7 mouse cellular contexts compared by ENCODE assay signal in the genomic region with DNA sequence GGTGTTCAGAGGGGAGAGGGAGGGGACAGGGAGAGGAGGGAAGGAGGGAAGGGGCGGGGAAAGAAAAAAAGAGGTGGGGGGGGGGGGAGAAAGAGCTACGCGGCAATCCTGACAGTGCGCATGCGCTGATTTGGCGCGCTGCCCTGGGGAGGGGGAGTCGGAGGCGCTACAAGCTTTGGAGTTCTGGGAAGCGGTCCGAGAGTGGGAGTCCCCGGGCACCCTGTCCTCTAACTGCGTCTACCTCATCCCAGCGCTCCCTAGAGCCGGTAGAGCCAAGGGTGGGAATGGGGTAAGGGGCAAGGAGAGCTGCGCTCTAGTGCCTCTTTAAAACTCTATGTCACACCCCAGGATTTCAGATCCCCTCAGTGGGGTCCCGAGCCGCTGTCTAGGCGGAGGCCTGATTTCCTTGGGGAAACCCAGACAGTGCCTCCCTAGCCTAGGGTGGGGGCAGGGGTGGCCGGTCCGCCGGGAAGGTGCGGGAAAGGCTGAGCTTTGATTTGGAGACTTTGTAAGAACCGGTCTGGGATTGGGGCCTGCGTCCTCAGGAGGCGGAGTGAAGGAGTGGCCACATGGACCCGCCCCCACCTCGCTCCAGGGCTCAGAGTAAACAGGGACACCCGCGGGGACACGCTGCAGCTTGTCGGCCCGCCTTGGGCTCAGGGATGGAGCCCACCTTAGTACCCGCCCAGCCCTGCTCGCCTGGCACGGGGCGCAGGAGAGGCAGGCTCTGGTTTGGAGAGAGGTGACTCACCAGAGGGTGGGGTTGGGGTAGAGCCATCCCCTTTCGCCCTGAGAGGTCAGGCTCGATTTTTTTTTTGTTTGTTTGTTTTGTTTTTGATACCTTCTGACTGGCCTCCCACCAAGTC. TPM values are rescaled to one million over a fixed set of nuclear protein-coding genes. Genes with fewer than 3 reads are reported as not detected.
DNase-seq lines count a peak whose midpoint lies in the region; ATAC-seq lines count a peak whose summit lies in the region.

No protein-coding gene starts in this region.

- peaks cover 1% of the 10 kb centered on the region; the same call in 1 of the 2 replicates for H3K9me3 ChIP-seq in intestine, embryonic 14.5 days (ENCODE audit: control insufficient read depth, low read length)

- peak; percentile 87 for ATAC-seq in intestine, embryonic 14.5 days (replicated peaks; ENCODE audit: low FRiP score, low TSS enrichment, low read depth)

- peak overlapping the region; percentile 75 for H3K4me3 ChIP-seq in intestine, embryonic 14.5 days (ENCODE audit: low read depth, low read length)

- peak; percentile 95 to 98 for DNase-seq in adrenal gland, adult (ENCODE audit: inconsistent age in 2 of 2, low spot score in 1 of 2)
- peak; percentile 92 for DNase-seq in embryo, embryonic 10 days (ENCODE audit: low spot score)
- peak; percentile 91 for DNase-seq in gastrocnemius, postnatal 10 days
- peak; percentile 94 for DNase-seq in intestine, embryonic 14.5 days (ENCODE audit: low spot score)
- DNase-seq in left cerebral cortex, postnatal 25 days (ENCODE audit: low spot score in 2 of 2), result peak; percentile 87 to 94
- peak; percentile 92 for DNase-seq in mesoderm, embryonic 11.5 days (ENCODE audit: low read depth, low spot score)
- DNase-seq in right cerebral cortex, postnatal 4 days, result peak; percentile 98

- H3K36me3 ChIP-seq in intestine, embryonic 14.5 days (ENCODE audit: control insufficient read depth, insufficient read depth, low read length), result 0 out of 2 replicates have a peak, but pooled peaks cover 4% of the 10 kb centered on the region

- H3K27me3 ChIP-seq in intestine, embryonic 14.5 days (replicated peaks; ENCODE audit: control insufficient read depth, insufficient read depth, low read length), result no peaks in the 10 kb centered on the region

- WGBS in intestine, embryonic 14.5 days, result under 1% methylated on average over 32 of the region's 39 CpGs

- H3K27ac ChIP-seq in intestine, embryonic 14.5 days (ENCODE audit: low read depth), result peak overlapping the region; percentile 97

- H3K4me2 ChIP-seq in intestine, embryonic 14.5 days (ENCODE audit: low read length), result peak overlapping the region; percentile 64

- intact Hi-C loops in left cerebral cortex, postnatal 25 days (cut with DNase I), result loop anchor here (2.0 kb wide), 3 partner anchors 27 to 53 kb away; partner anchors contain the start of gene Nemp1

- H3K9ac ChIP-seq in intestine, embryonic 14.5 days (ENCODE audit: low read length), result peak overlapping the region; percentile 74

- H3K4me1 ChIP-seq in intestine, embryonic 14.5 days (replicated peaks; ENCODE audit: control insufficient read depth, insufficient read depth, low read length), result peaks cover 34% of the 10 kb centered on the region

RNA-seq across cellular contexts. Expression of gene Lrp1, which starts 0.5 kb away (rescaled TPM):
- 100 to 1,000 TPM; 105 to 132 TPM for total RNA-seq in gastrocnemius, postnatal 10 days (2021)
- polyA plus RNA-seq in intestine, embryonic 14.5 days (2014; fragmentation: Nextera tagmentation; extraction: Ambion mirVana), result 92.1 and 96.6 TPM in 2 replicates
- 100 to 1,000 TPM; 277 to 285 TPM for total RNA-seq in left cerebral cortex, postnatal 25 days (2021)

RNA-seq across cellular contexts. Expression of gene Stat6, which starts 21.4 kb away (rescaled TPM):
- 10 to 100 TPM; 15.8 to 24.4 TPM for total RNA-seq in gastrocnemius, postnatal 10 days (2021)
- 28.5 and 29.4 TPM in 2 replicates for polyA plus RNA-seq in intestine, embryonic 14.5 days (2014; fragmentation: Nextera tagmentation; extraction: Ambion mirVana)
- 10 to 100 TPM in 1 of 2 experiments, 1 to 10 TPM in 1; 8.8 to 10.2 TPM for total RNA-seq in left cerebral cortex, postnatal 25 days (2021)

RNA-seq across cellular contexts. Expression of gene Nemp1, which starts 45.3 kb away (rescaled TPM):
- total RNA-seq in gastrocnemius, postnatal 10 days (2021), result 1 to 10 TPM; 2.8 to 5.3 TPM
- 8.8 and 8.9 TPM in 2 replicates for polyA plus RNA-seq in intestine, embryonic 14.5 days (2014; fragmentation: Nextera tagmentation; extraction: Ambion mirVana)
- total RNA-seq in left cerebral cortex, postnatal 25 days (2021), result 1 to 10 TPM; 3.6 to 3.9 TPM

RNA-seq across cellular contexts. Expression of gene Nab2, which starts 46.9 kb away (rescaled TPM):
- total RNA-seq in gastrocnemius, postnatal 10 days (2021), result 10 to 100 TPM in 1 of 2 experiments, 1 to 10 TPM in 1; 7.0 to 13.2 TPM
- polyA plus RNA-seq in intestine, embryonic 14.5 days (2014; fragmentation: Nextera tagmentation; extraction: Ambion mirVana), result 7.4 and 7.5 TPM in 2 replicates
- total RNA-seq in left cerebral cortex, postnatal 25 days (2021), result 10 to 100 TPM; 40.2 to 43.9 TPM

Comparison
In these comparisons a context has a peak if more than half of its experiments do, and no peak if none do; other contexts are left out.
1. Peak in every context shown above with its lines: DNase-seq, ATAC-seq, H3K4me3 ChIP-seq and H3K27ac ChIP-seq.